Mouse (Mus musculus) testis, postnatal 10 days (tissue): ENCODE measurements around the gene Gng13.

ENCODE experiments used
- DNase-seq: peaks from one replicate; pipeline ENCODE4 v3.0.0; 2021; ENCODE audit warnings: low spot score

Gng13 gene

DNA sequence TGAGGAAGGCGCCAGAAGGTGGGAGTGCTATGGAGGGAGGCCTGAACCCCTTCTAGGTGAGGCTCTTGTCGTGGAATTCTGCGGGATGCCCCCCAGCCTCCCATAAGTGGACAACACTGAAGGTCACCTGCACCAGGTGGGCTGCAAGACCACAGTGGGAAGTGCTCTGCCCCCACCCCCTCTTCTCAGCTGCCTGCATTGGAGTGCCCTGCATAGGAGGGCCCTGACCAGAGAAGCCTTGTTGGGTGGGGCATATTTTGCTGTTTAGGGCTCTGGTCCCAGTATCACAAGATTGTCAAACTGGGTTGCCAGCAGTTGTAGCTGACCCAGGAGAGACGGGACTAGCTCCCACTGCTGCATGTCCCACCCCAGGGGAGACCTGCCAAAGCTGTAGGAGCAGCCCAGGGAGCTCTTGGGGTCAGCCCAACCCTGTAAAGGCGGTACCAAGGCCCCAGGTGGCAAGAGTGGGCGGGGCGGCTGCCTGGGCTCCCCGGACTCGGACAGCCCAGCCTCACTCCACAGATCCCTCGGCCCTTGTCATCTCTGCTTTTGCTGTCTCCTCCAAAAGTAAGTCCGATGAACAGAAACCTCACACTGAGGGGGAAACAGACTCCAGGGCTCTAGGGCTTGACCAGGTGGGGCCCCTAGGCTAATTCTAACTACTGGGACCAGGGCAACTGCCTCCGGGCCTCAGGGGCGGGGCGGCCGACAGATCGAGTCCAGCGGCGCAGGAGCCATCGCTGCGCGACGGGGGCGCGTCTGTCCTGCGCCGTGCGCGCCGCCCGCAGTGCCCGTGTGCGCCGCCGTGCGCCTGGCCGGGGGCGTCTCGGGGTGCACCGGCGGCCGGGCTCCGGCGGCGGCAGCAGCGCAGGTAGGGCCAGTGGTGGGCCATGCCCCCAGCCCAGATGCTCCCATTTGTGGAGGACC is at the start of gene Gng13:
TSS of gene Gng13 (plus strand) at position 461 of the 927 bp plus-strand sequence.
- peak; percentile 64 for DNase-seq

DNA sequence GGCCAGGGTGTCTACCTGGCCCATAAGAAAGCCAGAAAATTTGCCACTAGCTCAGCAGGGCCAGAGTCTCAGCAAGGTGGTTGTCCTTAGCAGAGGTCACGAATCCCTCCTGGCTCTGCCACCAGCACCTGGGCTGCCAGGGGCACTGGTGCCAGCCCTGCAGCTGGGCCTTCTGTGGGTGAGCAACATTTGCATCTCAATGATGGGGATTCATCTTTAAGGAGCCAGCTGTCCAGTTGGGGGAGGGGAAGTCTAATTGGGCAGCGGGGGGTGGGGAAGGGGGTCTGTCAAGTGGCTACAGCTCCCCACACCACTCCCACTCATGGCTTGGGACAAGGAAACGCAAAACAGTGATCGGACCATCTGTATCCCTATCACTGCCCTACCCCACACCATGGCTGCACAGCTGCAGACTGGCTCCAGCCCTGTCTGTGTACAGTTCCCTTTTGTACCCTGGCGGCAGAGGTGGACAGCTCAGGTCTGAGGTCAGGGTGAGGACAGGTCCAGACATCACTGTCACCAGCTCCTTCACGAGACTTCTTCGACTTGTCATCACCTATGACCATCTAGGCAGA is 48.4 kb upstream of the Gng13 start:
- DNase-seq: no peak

DNA sequence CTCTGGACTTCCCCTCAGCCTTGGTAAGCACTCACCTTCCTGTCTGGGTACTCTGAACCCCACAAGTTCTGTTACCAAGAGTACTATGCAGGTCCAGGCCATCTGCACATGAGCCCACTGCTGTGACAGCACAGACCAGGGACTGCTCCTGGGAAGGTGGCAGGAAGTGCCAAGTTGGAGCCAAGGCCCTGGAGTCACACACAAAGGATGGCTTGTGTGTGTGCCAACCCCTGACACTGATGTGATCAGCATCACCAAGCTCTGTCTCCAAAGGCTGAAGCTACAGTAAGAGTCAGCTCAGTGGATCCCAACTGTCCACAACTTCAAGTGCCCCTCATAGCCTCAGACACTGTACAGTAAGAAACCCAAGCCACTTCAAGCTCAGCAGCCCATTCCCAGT is 44.0 kb upstream of the Gng13 start:
- no peak for DNase-seq

- DNase-seq: no peak
These were observed 39.0 kb upstream of the Gng13 start for GRCm38 (mm10) chr17:25677969-25678368.

DNA sequence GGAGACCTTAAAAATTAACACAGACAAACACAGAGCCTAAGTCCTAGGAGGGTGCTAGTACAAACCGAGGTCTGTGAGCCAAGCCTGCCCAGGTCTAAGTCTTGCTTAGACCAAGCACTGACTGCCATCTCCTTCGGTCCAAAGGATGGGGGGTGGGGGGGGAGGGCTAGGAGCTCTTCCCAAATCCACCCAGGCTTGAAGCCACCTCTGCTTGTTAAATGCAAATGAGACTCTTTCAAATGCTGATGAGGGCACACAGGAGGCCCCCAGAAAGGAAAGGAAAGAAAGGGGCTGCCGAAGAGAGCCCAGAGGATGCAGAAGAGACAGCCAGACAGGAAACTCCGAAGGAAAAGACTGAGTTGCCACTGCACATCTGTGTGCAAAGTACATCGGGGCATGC is 37.2 kb upstream of the Gng13 start:
- DNase-seq: no peak

GRCm38 (mm10) chr17:25681636-25682035 is 35.3 kb upstream of the Gng13 start:
- no peak for DNase-seq

- no peak for DNase-seq
These were observed 30.6 kb upstream of the Gng13 start for GRCm38 (mm10) chr17:25686323-25686722.

GRCm38 (mm10) chr17:25688922-25689321 is 28.0 kb upstream of the Gng13 start:
- DNase-seq: no peak

DNA sequence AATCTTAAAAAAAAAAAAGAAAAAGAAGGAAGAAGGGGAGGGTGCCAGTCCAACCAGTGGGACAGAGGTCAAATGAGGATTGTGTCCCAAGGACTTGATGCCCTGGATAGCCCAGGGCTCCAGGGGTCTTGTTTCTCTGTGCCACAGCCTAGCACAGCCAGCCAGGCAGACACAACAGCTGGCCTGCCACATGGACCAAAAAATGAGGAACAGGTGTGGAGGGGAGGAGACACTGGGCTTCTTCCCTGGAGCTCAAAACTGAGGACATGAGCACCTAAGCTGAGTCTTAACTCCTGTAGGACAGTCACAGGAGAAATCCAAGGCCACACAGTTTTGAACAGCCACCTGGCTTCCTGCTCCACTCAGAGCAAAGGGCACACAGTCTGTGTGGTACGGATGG is 20.7 kb upstream of the Gng13 start:
- DNase-seq: no peak

- DNase-seq: peak; percentile 84
These were observed 18.5 kb upstream of the Gng13 start for GRCm38 (mm10) chr17:25698446-25698845.

DNA sequence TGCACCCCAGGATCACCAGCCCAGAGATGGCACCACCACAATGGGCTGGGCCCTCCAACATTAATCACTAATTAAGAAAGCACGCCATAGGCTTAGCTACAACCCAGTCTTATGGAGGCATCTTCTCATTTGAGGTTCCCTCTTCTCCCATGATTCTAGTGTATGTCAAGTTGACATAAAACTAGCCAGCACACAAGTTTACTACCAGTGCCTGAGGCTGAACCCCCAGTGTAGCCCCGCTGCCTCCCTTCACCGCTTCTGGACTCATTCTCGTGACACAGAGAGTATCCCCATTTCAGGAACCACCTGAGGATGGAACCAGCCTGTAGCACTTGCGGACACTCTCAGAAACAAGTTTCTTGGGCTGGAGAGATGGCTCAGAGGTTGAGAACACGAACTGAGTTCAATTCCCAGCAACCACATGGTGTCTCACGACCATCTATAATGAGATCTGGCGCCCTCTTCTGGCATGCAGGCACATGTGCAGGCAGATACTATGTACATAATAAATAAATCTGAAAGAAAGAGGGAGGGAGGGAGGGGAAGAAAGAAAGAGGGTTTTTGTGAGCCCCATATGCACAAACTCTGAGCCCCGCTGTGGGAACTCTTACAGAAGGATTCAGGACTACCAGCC is 16.0 kb upstream of the Gng13 start:
- no peak for DNase-seq

GRCm38 (mm10) chr17:25709994-25710393 is 7.0 kb upstream of the Gng13 start:
- DNase-seq: no peak

DNA sequence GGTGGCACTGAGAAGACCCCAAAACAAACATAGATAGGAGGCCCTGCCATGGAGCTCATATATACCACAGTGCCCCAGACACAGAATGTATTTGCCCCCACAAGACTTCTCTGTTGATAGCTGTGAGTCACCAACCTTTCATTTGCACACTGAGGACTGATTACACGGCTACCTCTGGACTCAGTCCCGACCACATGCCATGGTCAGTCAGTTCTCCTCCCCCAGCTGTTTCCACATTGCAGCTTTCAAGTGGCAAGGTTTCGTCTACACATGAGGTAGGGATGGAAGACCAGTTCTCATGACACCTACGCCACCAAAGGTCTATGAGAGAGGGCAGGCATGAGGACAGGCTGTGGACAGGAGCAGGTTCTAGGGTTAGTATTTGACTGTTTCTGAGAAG is 5.8 kb upstream of the Gng13 start:
- no peak for DNase-seq

GRCm38 (mm10) chr17:25715627-25716026 is 1.3 kb upstream of the Gng13 start:
- DNase-seq: no peak

DNA sequence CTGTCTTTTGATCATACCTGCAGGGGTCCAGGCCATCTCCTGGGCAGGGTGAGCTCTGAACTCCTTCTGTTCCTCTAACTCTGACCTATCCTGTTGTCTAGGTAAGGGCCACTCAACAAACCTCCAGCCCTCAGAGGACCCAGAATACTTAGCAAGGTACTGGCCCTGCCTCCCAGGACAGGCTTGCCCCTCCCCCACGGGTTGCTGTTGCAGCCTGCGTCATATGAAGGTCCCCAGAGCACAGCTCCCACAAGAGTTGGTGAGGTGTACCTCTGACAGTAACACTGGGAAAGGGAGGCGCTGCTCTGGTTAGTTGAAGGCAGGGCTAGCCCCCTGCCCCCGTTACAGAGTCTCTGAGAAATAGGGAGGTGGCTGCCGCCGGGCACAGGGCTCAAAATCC is 841 bp upstream of the Gng13 start:
- DNase-seq: peak; percentile 57

DNA sequence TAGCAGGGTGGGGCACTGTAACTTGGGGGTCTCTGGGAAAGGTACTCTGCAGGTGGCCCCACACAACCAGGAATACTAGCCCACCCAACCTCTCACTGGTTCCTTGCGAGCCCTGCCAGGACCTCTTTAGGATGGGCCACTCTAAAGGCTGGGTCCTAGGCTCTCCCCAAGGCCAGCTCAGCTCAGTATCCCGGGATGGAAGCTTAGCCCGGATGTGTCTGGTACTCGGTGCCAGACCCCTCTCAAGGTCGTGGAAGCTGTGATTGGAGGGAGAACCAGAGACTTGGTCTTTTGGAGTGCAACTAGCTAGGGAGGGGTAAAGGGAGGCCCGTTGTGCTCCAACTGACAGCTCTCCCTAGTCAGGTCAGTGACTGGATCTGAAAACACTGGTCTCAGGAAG is 720 bp downstream of the Gng13 start:
- DNase-seq: no peak

GRCm38 (mm10) chr17:25721476-25721875 is 4.5 kb downstream of the Gng13 start:
- no peak for DNase-seq

- DNase-seq: no peak
These were observed 6.5 kb downstream of the Gng13 start for GRCm38 (mm10) chr17:25723470-25723869.

- DNase-seq: no peak
These were observed 6.9 kb downstream of the Gng13 start for GRCm38 (mm10) chr17:25723919-25724318.

DNA sequence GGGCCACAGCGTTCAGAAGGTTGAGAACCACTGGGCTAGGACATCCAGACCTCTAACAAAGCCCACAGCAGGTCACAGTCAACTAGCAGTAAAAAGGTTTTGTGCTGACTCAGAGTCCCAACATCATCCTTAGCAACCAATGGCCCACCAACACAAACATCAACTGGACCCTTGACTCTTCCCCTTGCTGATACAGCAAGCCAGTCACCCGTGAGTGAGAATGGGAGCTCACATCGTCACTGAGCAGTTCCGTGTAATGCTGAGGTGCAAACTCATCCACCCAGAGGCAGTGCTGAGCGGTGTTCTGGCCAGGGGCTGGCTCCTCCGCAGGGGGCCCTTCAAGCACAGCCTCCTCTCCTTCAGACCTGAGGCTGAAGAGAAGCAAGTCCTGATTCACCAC is 8.3 kb downstream of the Gng13 start:
- no peak for DNase-seq

DNA sequence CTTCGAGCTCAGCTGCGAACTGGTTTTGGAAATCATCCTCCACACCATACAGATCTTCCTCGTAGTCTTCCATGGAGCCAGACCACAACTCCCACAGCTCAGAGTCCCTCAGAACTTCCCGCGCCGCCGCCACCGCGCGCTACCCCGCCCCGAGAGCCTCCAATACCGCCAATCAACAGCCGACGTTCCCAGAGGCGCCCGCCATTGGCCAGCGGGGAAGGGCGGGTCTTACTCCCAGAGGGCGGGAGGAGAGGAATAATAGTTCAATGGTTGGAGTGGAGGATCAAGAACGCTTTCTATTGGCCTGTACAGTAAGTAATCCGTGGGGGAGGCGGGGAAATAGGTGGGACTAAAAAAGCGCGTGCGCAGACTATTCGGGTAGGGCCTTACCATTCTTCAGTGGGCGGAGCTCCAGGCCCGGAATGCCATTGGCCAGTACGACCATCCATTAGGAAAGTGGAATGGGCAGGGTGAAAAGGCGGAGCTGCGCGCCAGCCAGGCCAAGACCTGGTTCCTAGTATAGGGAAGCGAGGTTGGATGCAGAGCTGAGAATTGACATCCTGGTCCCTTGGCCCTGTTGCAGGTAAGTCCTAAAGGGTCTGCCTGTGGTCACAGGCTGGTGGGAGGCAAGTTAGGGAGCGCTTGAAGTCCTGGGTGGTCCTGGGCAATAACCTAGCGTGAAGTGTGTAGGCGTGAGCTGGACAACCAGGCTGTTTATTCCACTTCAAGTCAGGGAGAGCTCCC is 10.5 kb downstream of the Gng13 start, which contains the start of the genes Chtf18 and Rpusd1:
TSS of gene Chtf18 (minus strand) at position 155 of the 744 bp plus-strand sequence.
TSS of gene Rpusd1 (plus strand) at position 406 of the 744 bp plus-strand sequence.
- peak; percentile 99 for DNase-seq

- no peak for DNase-seq
These were observed 11.0 kb downstream of the Gng13 start for GRCm38 (mm10) chr17:25728009-25728270.
